Mouse (Mus musculus) adrenal gland, postnatal 25 days (tissue): ENCODE data around the gene Abca14. TPM values are rescaled to one million over a fixed set of nuclear protein-coding genes. Genes with fewer than 3 reads are reported as not detected.
"Not testable (repeated sequence)": the region's sequence is repeated elsewhere in the genome, so short reads cannot be mapped to it uniquely, and the experiment has no call there.

ENCODE experiments used
- DNase-seq: peaks from one replicate; pipeline ENCODE4 v3.0.0; 2021; ENCODE audit warnings: mixed read lengths
- total RNA-seq: library from RNA; stranded (reverse); gene quantifications from 2 replicates; pipeline ENCODE4 v1.2.3, GENCODE M21; 2021

Gene Abca14
- total RNA-seq, 1 experiment from 2014 or later: not detected

GRCm38 (mm10) chr7:120201771-120202170, 2.0 kb upstream of the Abca14 start, which contains the start of gene Crym:
Gene Crym, minus strand, starts transcription at chr7:120202111.
- DNase-seq: no peak

GRCm38 (mm10) chr7:120205989-120206388, 2.2 kb downstream of the Abca14 start:
- DNase-seq: no peak

GRCm38 (mm10) chr7:120228541-120228940, 24.8 kb downstream of the Abca14 start:
- no peak for DNase-seq

GRCm38 (mm10) chr7:120241092-120241491, 37.3 kb downstream of the Abca14 start:
- DNase-seq: no peak

- DNase-seq: no peak
Measured at GRCm38 (mm10) chr7:120271135-120271991, 67.6 kb downstream of the Abca14 start.

- DNase-seq: no peak
Measured at GRCm38 (mm10) chr7:120272110-120272509, 68.3 kb downstream of the Abca14 start.

GRCm38 (mm10) chr7:120285286-120285685, 81.5 kb downstream of the Abca14 start:
- peak; percentile 60 for DNase-seq

- DNase-seq: no peak
Measured at GRCm38 (mm10) chr7:120316086-120316485, 112.3 kb downstream of the Abca14 start.

- DNase-seq: no peak
Measured at GRCm38 (mm10) chr7:120322963-120323362, 119.2 kb downstream of the Abca14 start.

GRCm38 (mm10) chr7:120325911-120326310, 122.2 kb downstream of the Abca14 start:
- DNase-seq: not testable (repeated sequence)

GRCm38 (mm10) chr7:120327220-120328073, 123.7 kb downstream of the Abca14 start:
- peak; percentile 3 for DNase-seq

GRCm38 (mm10) chr7:120328087-120328793, 124.5 kb downstream of the Abca14 start, which contains the start of gene Abca15:
Gene Abca15, plus strand, starts transcription at chr7:120328670.
- DNase-seq: peak; percentile 40

- no peak for DNase-seq
Measured at GRCm38 (mm10) chr7:120361159-120361558, 157.4 kb downstream of the Abca14 start.

Other genes starting within 250 kb of the Abca14 start
- not detected in 2 replicates for gene Dnah3, start 108.7 kb upstream of the Abca14 start, total RNA-seq
- gene Tmem159, start 101.6 kb upstream of the Abca14 start, total RNA-seq: 80.3 and 83.9 TPM in 2 replicates
- 0.36 TPM in 1 of 2 replicates, not detected in the other for gene Zp2, start 58.7 kb upstream of the Abca14 start, total RNA-seq
- 0.24 and 0.48 TPM in 2 replicates for gene Anks4b, start 30.1 kb upstream of the Abca14 start, total RNA-seq
- 1.6 and 3.3 TPM in 2 replicates for gene Crym, start 1.9 kb upstream of the Abca14 start, total RNA-seq
- gene Abca15, start 124.7 kb downstream of the Abca14 start, total RNA-seq: not detected in 2 replicates
- gene Abca16, start 205.7 kb downstream of the Abca14 start, total RNA-seq: not detected in 2 replicates